Mouse (Mus musculus) ZHBTc4 (cell line): ENCODE data around the gene Nkx3-2.
A peak's percentile ranks its signal among the peaks of the same experiment; 100 is the strongest.

ENCODE experiments used
- DNase-seq: peaks from one replicate; pipeline ENCODE4 v3.0.0-alpha.2; 2011; ENCODE audit warnings: low read depth, low spot score

The Nkx3-2 gene

DNA sequence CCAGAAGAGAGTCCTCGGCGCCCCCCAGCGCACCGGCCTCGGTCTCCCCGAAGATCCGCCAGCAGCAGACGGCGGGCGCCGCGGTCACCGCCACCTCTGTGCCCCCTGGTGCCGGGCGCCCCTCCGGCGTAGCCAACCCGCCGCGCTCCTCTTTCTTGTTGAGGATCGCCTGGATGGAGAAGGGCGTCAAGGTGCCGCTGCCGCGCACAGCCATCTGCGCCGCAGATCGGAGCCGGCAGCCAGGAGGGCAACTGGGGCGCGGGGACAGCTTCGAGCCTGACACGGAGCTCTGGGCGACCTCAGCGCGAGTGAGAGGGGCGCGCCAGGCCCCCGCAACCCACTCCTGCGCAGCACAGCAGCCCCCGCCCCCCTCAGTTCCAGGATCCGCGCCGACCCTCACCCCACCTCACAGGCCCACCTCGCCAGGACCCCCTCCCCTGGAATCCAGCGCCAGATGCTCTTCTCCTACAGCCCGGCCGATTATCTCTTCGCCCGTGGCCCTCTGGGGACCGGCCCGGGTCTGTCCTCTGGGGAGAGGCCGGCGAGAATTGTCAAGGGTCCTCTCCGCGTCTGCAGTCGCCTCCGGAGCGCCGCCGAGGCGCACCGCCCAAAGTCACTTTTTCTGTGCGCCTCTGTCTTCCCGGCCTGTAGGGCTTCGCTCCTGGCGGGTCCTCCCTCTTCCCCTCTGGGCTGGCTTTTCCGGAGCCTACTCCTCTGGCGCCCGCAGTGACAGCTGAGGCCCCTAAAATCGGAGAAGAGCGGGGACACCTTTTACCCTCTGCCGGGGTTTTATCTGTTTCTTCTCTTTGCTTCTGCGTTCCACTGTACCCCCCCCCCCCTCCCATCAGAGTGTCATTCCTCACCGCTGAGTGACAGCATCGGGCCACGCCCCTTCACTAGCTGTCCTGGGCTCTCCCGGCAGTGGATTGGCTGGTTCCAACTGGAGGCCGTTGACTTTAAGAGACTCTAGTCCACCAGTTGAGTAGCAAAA, at the start of gene Nkx3-2:
Gene Nkx3-2, minus strand, starts transcription at position 771 of the 991 bp plus-strand sequence.
- DNase-seq = peak; percentile 83

DNA sequence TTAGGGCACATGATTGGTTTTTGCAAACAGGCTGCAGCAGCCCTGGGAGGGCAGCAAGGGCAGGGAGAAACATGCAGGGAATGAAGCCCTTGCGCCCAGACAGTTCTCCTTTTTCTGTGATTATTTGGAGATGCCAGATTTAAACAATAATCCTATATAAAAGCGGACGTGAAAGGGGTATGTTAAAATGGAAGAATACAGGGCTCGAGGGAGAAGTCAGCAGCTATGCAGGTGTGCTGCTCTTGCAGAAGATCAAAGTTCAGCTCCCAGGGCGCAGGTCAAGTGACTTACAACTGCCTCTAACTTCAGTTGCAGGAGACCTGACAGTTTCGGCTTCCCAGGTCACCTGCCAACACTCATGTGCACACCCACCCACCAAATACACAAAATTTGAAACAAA, 48.2 kb upstream of the Nkx3-2 start:
- DNase-seq = no peak

- DNase-seq = no peak
These were observed 47.0 kb upstream of the Nkx3-2 start for GRCm38 (mm10) chr5:41811279-41811678.

- no peak for DNase-seq
These were observed 43.1 kb upstream of the Nkx3-2 start for GRCm38 (mm10) chr5:41807383-41807782.

DNA sequence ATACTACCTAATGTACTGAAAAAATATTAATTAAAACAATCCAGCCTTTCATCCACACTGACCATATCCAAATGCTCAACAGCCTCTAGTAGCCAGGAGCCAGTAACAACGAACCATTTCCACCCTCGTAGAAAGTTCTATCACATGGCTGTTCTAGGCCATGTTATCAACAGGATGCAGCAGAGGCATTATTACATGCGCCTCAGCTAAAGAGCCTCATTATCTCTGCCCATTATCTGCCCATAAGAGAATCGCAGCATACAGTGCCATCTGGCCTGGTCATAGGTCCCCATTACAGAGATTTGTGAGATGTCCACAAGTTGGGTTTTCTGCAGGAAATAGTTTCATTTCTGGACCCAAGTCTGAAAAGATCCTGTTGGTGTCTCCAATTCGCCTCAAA, 41.9 kb upstream of the Nkx3-2 start:
- no peak for DNase-seq

GRCm38 (mm10) chr5:41805085-41805484, 40.8 kb upstream of the Nkx3-2 start:
- DNase-seq = no peak

DNA sequence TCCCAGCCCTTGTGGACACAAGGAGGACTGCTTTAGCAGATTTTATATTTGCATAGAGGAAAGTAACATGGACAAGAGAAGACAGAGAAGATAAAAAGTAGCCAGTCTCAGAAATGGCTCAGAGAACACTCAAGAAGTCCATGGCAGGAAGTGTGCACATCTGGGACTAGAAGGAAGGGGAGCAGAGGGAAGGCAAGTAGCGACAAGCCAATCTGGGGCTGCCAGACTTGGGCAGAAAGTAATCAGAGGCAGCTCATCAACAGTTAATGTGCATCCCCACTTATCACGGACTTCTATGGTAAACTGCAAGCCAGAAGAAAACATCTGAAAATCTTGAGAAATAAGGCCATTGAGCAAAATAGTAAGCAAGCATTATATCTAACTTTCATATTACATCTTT, 40.3 kb upstream of the Nkx3-2 start:
- DNase-seq = no peak

- DNase-seq = no peak
These were observed 37.3 kb upstream of the Nkx3-2 start for GRCm38 (mm10) chr5:41801622-41802021.

DNA sequence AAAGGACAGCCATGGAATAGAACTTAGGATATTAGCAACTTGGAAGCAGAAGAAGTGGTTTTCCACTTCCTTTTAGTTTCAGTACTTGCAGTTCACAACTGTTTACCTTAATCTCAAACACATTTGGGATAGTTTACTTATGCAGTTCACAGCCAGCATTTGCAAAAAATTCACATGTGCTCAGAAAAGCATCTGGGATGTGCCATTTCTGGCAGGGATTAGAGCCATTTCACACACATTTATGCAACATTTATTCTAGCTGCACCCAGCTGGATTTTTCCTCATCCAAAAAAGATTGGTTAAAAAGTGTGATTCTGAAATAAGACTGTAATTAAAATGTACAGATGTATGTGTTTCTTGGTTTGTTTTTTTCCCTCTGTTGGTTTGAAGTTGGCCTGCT, 30.1 kb upstream of the Nkx3-2 start:
- DNase-seq = no peak

DNA sequence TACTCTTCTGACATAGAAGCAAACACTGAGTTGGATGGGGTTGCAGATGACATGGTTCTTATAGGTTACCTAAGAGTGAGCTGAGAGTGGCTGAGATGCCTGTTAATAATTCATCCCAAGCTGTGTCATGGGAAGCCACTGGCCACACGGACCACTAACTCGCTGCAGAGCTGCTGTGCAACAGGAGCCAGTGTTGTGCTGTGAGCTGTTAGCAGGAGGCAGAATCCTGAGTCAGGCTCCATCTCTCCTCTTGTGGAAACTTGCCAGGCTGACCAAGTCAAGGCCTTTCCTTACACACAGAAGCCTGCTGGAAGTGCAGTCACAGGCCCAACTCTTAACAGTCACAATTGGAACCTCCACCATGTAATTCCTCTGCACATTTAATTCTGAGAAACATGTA, 26.2 kb upstream of the Nkx3-2 start:
- DNase-seq = no peak

- no peak for DNase-seq
These were observed 24.6 kb upstream of the Nkx3-2 start for GRCm38 (mm10) chr5:41788877-41789276.

GRCm38 (mm10) chr5:41781890-41782289, 17.6 kb upstream of the Nkx3-2 start:
- DNase-seq = no peak

DNA sequence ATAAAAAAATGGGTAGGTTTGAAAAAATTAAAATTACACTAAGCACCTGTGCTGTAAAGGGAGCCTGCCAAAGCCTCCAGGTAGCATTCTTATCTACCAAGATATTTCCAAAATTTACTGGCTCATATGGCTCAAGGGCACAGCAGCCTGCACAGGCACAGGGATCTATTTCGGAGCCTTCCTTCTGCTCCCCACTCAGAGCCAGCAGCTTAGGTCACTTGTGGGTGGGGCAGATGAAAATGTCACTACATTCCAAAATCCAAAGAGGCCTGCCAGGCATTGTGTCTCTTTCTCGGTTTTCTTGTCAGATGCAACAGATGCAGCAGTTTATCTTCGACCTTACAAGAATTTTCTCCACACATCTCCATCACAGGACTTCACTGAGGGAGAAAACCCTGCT, 15.7 kb upstream of the Nkx3-2 start:
- no peak for DNase-seq

GRCm38 (mm10) chr5:41775728-41776127, 11.4 kb upstream of the Nkx3-2 start:
- DNase-seq = no peak

GRCm38 (mm10) chr5:41775273-41775672, 11.0 kb upstream of the Nkx3-2 start:
- no peak for DNase-seq

GRCm38 (mm10) chr5:41768382-41769040, 4.2 kb upstream of the Nkx3-2 start:
- DNase-seq = peak; percentile 89

- peak; percentile 48 for DNase-seq
These were observed 3.2 kb upstream of the Nkx3-2 start for GRCm38 (mm10) chr5:41767296-41768200.

- peak; percentile 34 for DNase-seq
These were observed 2.2 kb upstream of the Nkx3-2 start for GRCm38 (mm10) chr5:41766406-41767010.

DNA sequence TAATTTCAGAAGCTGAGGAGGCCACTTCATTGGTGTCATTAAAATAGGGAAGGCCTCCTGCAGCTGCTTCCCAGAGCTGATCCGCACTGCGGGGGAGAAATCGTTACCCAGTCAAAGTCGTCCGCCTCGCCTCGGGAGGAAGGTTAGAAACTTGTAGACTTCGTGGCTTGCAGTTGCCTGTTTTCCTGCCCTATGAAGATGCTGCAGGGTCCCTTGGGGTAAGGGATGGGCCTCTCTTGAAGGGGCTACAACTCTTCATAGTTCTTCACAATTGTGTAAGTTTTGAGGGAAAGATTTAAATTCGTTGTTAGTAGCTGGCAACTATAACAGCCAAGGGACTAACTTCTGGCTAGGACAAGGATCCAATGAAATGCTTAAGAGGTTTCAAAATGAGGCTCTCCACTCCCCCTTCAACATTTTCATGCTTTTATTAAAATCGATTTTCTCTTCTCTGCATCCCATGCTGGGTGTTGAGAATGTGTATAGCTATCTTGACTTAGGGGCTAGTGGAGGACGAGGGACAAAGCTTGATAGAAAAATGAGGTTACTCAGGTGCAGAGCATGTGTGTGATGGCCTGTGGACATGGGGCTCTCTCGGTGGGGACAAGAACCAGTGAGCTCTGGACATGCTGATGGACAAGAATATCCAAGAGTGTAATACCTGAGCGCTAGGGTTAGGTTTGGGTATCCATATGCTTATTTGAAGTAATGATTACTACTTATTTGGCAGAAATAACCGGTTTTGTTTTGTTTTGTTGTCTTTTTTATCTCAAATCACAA, 1.5 kb upstream of the Nkx3-2 start:
- peak; percentile 71 for DNase-seq

GRCm38 (mm10) chr5:41762947-41763730, 1.2 kb downstream of the Nkx3-2 start:
- peak; percentile 63 for DNase-seq
